Mouse (Mus musculus) lung, adult 2 months (tissue): Measurements from ENCODE around the gene Zgrf1.

Source experiments
- CTCF ChIP-seq: fragments of 200-500 bp; IDR thresholded peaks from 2 replicates; pipeline ENCODE4 v1.5.1; 2011; ENCODE audit warnings: mild to moderate bottlenecking, low read length, control low read depth; ENCODE audit not compliant: insufficient read depth
- POLR2A ChIP-seq: fragments of 200-500 bp; IDR thresholded peaks from 2 replicates; pipeline ENCODE4 v1.6.1; 2011; ENCODE audit warnings: low read depth, mild to moderate bottlenecking, control low read depth, low read length, borderline replicate concordance; ENCODE audit errors: extremely low read depth

- TF ChIP-seq CTCF (no peak), POLR2A (no peak)
Measured at GRCm38 (mm10) chr3:127627956-127628310, 74.6 kb downstream of the Zgrf1 start.
